In genomic region chr11:46564671-46565070, GRCm38 (mm10) we compare ENCODE assay signal across 26 mouse cellular contexts. TPM values are rescaled to one million over a fixed set of nuclear protein-coding genes. Genes with fewer than 3 reads are reported as not detected.
DNase-seq lines count a peak whose midpoint lies in the region; ATAC-seq and TF ChIP-seq lines count a peak whose summit lies in the region.
"Had no signal": no experiment of that assay in that cellular context is flagged by ENCODE, and none has a peak within 500 bp of the region (broad histone marks: within the 10 kb centered on the region; RNA-seq: fewer than 3 reads in every experiment).

No protein-coding gene starts in this region.

- no peak for TF ChIP-seq POLR2A in heart, adult 2 months (IDR thresholded peaks at IDR 0.05; ENCODE audit: insufficient read depth, low read depth, low read length)

- no peak overlapping the region for H3K4me3 ChIP-seq in heart, adult 2 months
- no peak overlapping the region for H3K4me3 ChIP-seq in heart, embryonic 12.5 days
- H3K4me3 ChIP-seq: erythroblast, embryonic 14.5 days; gastrocnemius, adult 2 months; heart, embryonic 10.5 days; limb, embryonic 15.5 days; midbrain, embryonic 12.5 days; neural tube, embryonic 13.5 days had no signal

- no peaks in the 10 kb centered on the region for H3K27me3 ChIP-seq in heart, adult 2 months (ENCODE audit: control insufficient read depth, insufficient read depth, low read length)
- H3K27me3 ChIP-seq in heart, embryonic 12.5 days (replicated peaks) = no peaks in the 10 kb centered on the region
- H3K27me3 ChIP-seq: limb, embryonic 15.5 days; midbrain, embryonic 12.5 days; neural tube, embryonic 13.5 days had no signal

- H3K27ac ChIP-seq in heart, adult 2 months = no peak overlapping the region
- H3K27ac ChIP-seq in heart, embryonic 12.5 days (ENCODE audit: poor library complexity, severe bottlenecking) = no peak overlapping the region
- H3K27ac ChIP-seq: gastrocnemius, adult 2 months; heart, embryonic 10.5 days; limb, embryonic 15.5 days; macrophage; midbrain, embryonic 12.5 days; neural tube, embryonic 13.5 days had no signal

- TF ChIP-seq EP300 in heart, adult 2 months (IDR thresholded peaks at IDR 0.05; ENCODE audit: insufficient read depth, low read depth, low read length) = no peak

- no peak overlapping the region for H3K9ac ChIP-seq in heart, adult 2 months (ENCODE audit: low read depth, low read length)
- H3K9ac ChIP-seq in heart, embryonic 12.5 days = no peak overlapping the region
- H3K9ac ChIP-seq: forebrain, postnatal 0 days; limb, embryonic 15.5 days; midbrain, embryonic 12.5 days; neural tube, embryonic 13.5 days had no signal

- no peak for TF ChIP-seq CTCF in heart, adult 2 months (IDR thresholded peaks at IDR 0.05)

- WGBS in heart, adult 2 months = 50% methylated on average over 1 of the region's 1 CpGs
- 26% methylated on average over 1 of the region's 1 CpGs for WGBS in heart, embryonic 12.5 days

- H3K79me2 ChIP-seq in heart, adult 2 months (replicated peaks; ENCODE audit: control insufficient read depth, insufficient read depth, low read length) = no peaks in the 10 kb centered on the region

- ATAC-seq in heart, embryonic 12.5 days (ENCODE audit: insufficient number of reproducible peaks, low FRiP score) = no peak
- ATAC-seq in megakaryocyte, adult 5-6 weeks (ENCODE audit: poor library complexity, severe bottlenecking) = no peak
- ATAC-seq in erythroid progenitor cell, adult 5-6 weeks (replicated peaks; ENCODE audit: low FRiP score, poor library complexity, severe bottlenecking) = no peak
- ATAC-seq: forebrain, postnatal 0 days; hindbrain, embryonic 16.5 days had no signal

- no peak overlapping the region for H3K4me2 ChIP-seq in heart, embryonic 12.5 days
- H3K4me2 ChIP-seq: limb, embryonic 15.5 days; midbrain, embryonic 12.5 days; neural tube, embryonic 13.5 days had no signal

- H3K4me1 ChIP-seq in heart, adult 2 months (ENCODE audit: control insufficient read depth, insufficient read depth, low read length) = no peaks in the 10 kb centered on the region
- H3K4me1 ChIP-seq in heart, embryonic 12.5 days (replicated peaks) = no peaks in the 10 kb centered on the region
- H3K4me1 ChIP-seq: limb, embryonic 15.5 days; midbrain, embryonic 12.5 days; neural tube, embryonic 13.5 days had no signal

- intact Hi-C loops in heart, adult 2 months (cut with DNase I) = no loop called here
- intact Hi-C loops in left cerebral cortex, postnatal 36 days (cut with DNase I) = no loop called here

- no peaks in the 10 kb centered on the region for H3K9me3 ChIP-seq in heart, embryonic 12.5 days (replicated peaks)
- H3K9me3 ChIP-seq: heart, embryonic 10.5 days; limb, embryonic 15.5 days; midbrain, embryonic 12.5 days; neural tube, embryonic 13.5 days had no signal

- DNase-seq in heart, adult 2 months = peak; percentile 14 to 18
- peak; percentile 13 to 78 for DNase-seq in adrenal gland, adult (ENCODE audit: inconsistent age in 2 of 2, low spot score in 1 of 2)
- DNase-seq in fibroblast of lung, adult 2 months (ENCODE audit: low read depth) = peak; percentile 24
- peak; percentile 43 for DNase-seq in lung, postnatal 25 days (ENCODE audit: low spot score)
- no peak for DNase-seq in left cerebral cortex, postnatal 36 days (ENCODE audit: low spot score in 2 of 2)
- DNase-seq: cerebellum, adult 8-10 months; forebrain, postnatal 0 days; gastrocnemius, adult 2 months; kidney, adult 8-10 months; kidney, postnatal 36 days; layer of hippocampus, adult 9-11 months; thymus, adult 2 months had no signal

- H3K36me3 ChIP-seq in heart, adult 2 months (ENCODE audit: control insufficient read depth, insufficient read depth, low read length) = no peaks in the 10 kb centered on the region
- H3K36me3 ChIP-seq in heart, embryonic 12.5 days = no peaks in the 10 kb centered on the region
- H3K36me3 ChIP-seq: heart, embryonic 10.5 days; limb, embryonic 15.5 days; midbrain, embryonic 12.5 days; neural tube, embryonic 13.5 days had no signal

RNA-seq across cellular contexts. Expression of gene BC053393, which starts 6.7 kb away (rescaled TPM):
- total RNA-seq in heart, adult 2 months (2021) = not detected
- not detected in 2 replicates for polyA plus RNA-seq in heart, adult 2 months (2012; rRNA removed)
- polyA plus RNA-seq in heart, embryonic 12.5 days (2016; fragmentation: Nextera tagmentation; extraction: Ambion mirVana) = 0.24 and 0.38 TPM in 2 replicates
- under 1 TPM in 1 of 2 experiments, not detected in 1; 0.18 TPM for total RNA-seq in left cerebral cortex, postnatal 36 days (2021)
- not detected in 2 replicates for total RNA-seq in megakaryocyte, adult 5-6 weeks (2015)
- total RNA-seq in megakaryocyte, adult 5-6 weeks (2017) = not detected in 2 replicates
- total RNA-seq in erythroid progenitor cell, adult 5-6 weeks (2015; ENCODE audit: low replicate concordance) = not detected in 2 replicates
- not detected in 2 replicates for total RNA-seq in erythroid progenitor cell, adult 5-6 weeks (2017; ENCODE audit: low replicate concordance)
- total RNA-seq: common myeloid progenitor, adult 5-6 weeks; forebrain, postnatal 0 days; gastrocnemius, adult 2 months; heart, postnatal 36 days had no signal
- polyA plus RNA-seq: embryonic facial prominence, embryonic 11.5 days; erythroblast, embryonic 14.5 days; hindbrain, embryonic 16.5 days; limb, embryonic 15.5 days; macrophage; midbrain, embryonic 12.5 days; neural tube, embryonic 13.5 days had no signal

RNA-seq across cellular contexts. Expression of gene Gm12169, which starts 40.7 kb away (rescaled TPM):
- not detected for total RNA-seq in heart, adult 2 months (2021)
- not detected in 2 replicates for polyA plus RNA-seq in heart, adult 2 months (2012; rRNA removed)
- not detected in 2 replicates for polyA plus RNA-seq in heart, embryonic 12.5 days (2016; fragmentation: Nextera tagmentation; extraction: Ambion mirVana)
- total RNA-seq in left cerebral cortex, postnatal 36 days (2021) = not detected
- total RNA-seq in megakaryocyte, adult 5-6 weeks (2015) = not detected in 2 replicates
- total RNA-seq in megakaryocyte, adult 5-6 weeks (2017) = not detected in 2 replicates
- not detected in 2 replicates for total RNA-seq in erythroid progenitor cell, adult 5-6 weeks (2015; ENCODE audit: low replicate concordance)
- not detected in 2 replicates for total RNA-seq in erythroid progenitor cell, adult 5-6 weeks (2017; ENCODE audit: low replicate concordance)
- total RNA-seq: common myeloid progenitor, adult 5-6 weeks; forebrain, postnatal 0 days; gastrocnemius, adult 2 months; heart, postnatal 36 days; left cerebral cortex, postnatal 10 days had no signal
- polyA plus RNA-seq: embryonic facial prominence, embryonic 11.5 days; erythroblast, embryonic 14.5 days; forebrain, postnatal 0 days; heart, embryonic 10.5 days; hindbrain, embryonic 16.5 days; limb, embryonic 15.5 days; macrophage; midbrain, embryonic 12.5 days; neural tube, embryonic 13.5 days; thymus, adult 2 months had no signal

Comparison
In these comparisons a context has a peak if more than half of its experiments do, and no peak if none do; other contexts are left out.
1. DNase-seq: peak in heart, adult 2 months (2 of 2), adrenal gland, adult (2 of 2), fibroblast of lung, adult 2 months (single experiment) and lung, postnatal 25 days (single experiment); none in left cerebral cortex, postnatal 36 days (0 of 2).